Comparison of ENCODE assay signal across 9 mouse cellular contexts in genomic region chr4:155812665-155813181, GRCm38 (mm10). TPM values are rescaled to one million over a fixed set of nuclear protein-coding genes. Genes with fewer than 3 reads are reported as not detected.
DNase-seq lines count a peak whose midpoint lies in the region; ATAC-seq and TF ChIP-seq lines count a peak whose summit lies in the region.
"Had no signal": no experiment of that assay in that cellular context is flagged by ENCODE, and none has a peak within 500 bp of the region (broad histone marks: within the 10 kb centered on the region; RNA-seq: fewer than 3 reads in every experiment).

No protein-coding gene starts in this region.

- peak overlapping the region; percentile 73 for H3K4me2 ChIP-seq in forebrain, embryonic 13.5 days
- H3K4me2 ChIP-seq in kidney, postnatal 0 days (ENCODE audit: low read length), result peak overlapping the region; percentile 90

- peaks cover 28% of the 10 kb centered on the region for H3K4me1 ChIP-seq in forebrain, embryonic 13.5 days
- H3K4me1 ChIP-seq in kidney, postnatal 0 days (replicated peaks; ENCODE audit: insufficient read depth, low read length), result peaks cover 9% of the 10 kb centered on the region

- H3K36me3 ChIP-seq in forebrain, embryonic 13.5 days (ENCODE audit: poor library complexity, severe bottlenecking), result peaks cover 77% of the 10 kb centered on the region
- H3K36me3 ChIP-seq in kidney, postnatal 0 days (ENCODE audit: insufficient read depth, low read length), result peaks cover 53% of the 10 kb centered on the region

- peak overlapping the region; percentile 98 for H3K4me3 ChIP-seq in layer of hippocampus, adult 2 months
- H3K4me3 ChIP-seq in forebrain, embryonic 13.5 days, result peak overlapping the region; percentile 100
- peak overlapping the region; percentile 99 for H3K4me3 ChIP-seq in kidney, postnatal 0 days (replicated peaks; ENCODE audit: low read depth, low read length)

- under 1% methylated on average over 42 of the region's 49 CpGs for WGBS in forebrain, embryonic 13.5 days
- WGBS in kidney, postnatal 0 days, result under 1% methylated on average over 49 of the region's 49 CpGs

- H3K27ac ChIP-seq in layer of hippocampus, adult 2 months, result peak overlapping the region; percentile 96
- peak overlapping the region; percentile 82 for H3K27ac ChIP-seq in forebrain, embryonic 13.5 days
- H3K27ac ChIP-seq in kidney, postnatal 0 days, result peak overlapping the region; percentile 87

- DNase-seq in layer of hippocampus, adult 2 months (ENCODE audit: low spot score in 2 of 2), result peak in 1 of 2 experiments; percentile 15
- no peak for DNase-seq in layer of hippocampus, postnatal 36 days
- peak; percentile 79 for DNase-seq in ZHBTc4 (ENCODE audit: low read depth, low spot score)
- no peak for DNase-seq in kidney, postnatal 0 days (ENCODE audit: low spot score)
- peak; percentile 53 for DNase-seq in mesoderm, embryonic 11.5 days (ENCODE audit: low read depth, low spot score)
- peak; percentile 22 to 36 for DNase-seq in thymus, postnatal 10 days (ENCODE audit: low spot score in 2 of 2)
- no peak for DNase-seq in ovary, postnatal 14 days (ENCODE audit: low spot score)

- H3K9ac ChIP-seq in forebrain, embryonic 13.5 days, result peak overlapping the region; percentile 99
- H3K9ac ChIP-seq in kidney, postnatal 0 days (ENCODE audit: low read depth, low read length), result peak overlapping the region; percentile 99

- H3K27me3 ChIP-seq in forebrain, embryonic 13.5 days, result no peaks in the 10 kb centered on the region
- H3K27me3 ChIP-seq in kidney, postnatal 0 days (ENCODE audit: insufficient read depth, low read length), result no peaks in the 10 kb centered on the region

- TF ChIP-seq CTCF in layer of hippocampus, adult 2 months (conservative IDR thresholded peaks at IDR 0.05), result no peak
- no peak for TF ChIP-seq CTCF in kidney, postnatal 0 days (IDR thresholded peaks at IDR 0.05; ENCODE audit: low read depth)

- H3K9me3 ChIP-seq in forebrain, embryonic 13.5 days (replicated peaks), result no peaks in the 10 kb centered on the region
- H3K9me3 ChIP-seq in kidney, postnatal 0 days (replicated peaks; ENCODE audit: low read length), result no peaks in the 10 kb centered on the region

- peak; percentile 17 for ATAC-seq in forebrain, embryonic 13.5 days
- ATAC-seq in kidney, postnatal 0 days (replicated peaks; ENCODE audit: low FRiP score, low read depth), result peak; percentile 41

RNA-seq across cellular contexts. Expression of gene Ccnl2, which starts 0.4 kb away (rescaled TPM):
- total RNA-seq in layer of hippocampus, adult 2 months (2021), result 10 to 100 TPM; 79.4 to 94.2 TPM
- 100 to 1,000 TPM in 1 of 2 experiments, 10 to 100 TPM in 1; 87.0 to 106 TPM for total RNA-seq in layer of hippocampus, postnatal 36 days (2021)
- 166 and 179 TPM in 2 replicates for polyA plus RNA-seq in forebrain, embryonic 13.5 days (2015; fragmentation: Nextera tagmentation; extraction: Ambion mirVana)
- 103 and 109 TPM in 2 replicates for polyA plus RNA-seq in kidney, postnatal 0 days (2015; fragmentation: Nextera tagmentation; extraction: Ambion mirVana)

RNA-seq across cellular contexts. Expression of gene Mrpl20, which starts 10.0 kb away (rescaled TPM):
- total RNA-seq in layer of hippocampus, adult 2 months (2021), result 10 to 100 TPM; 86.6 to 89.6 TPM
- total RNA-seq in layer of hippocampus, postnatal 36 days (2021), result 10 to 100 TPM; 83.0 to 87.4 TPM
- 251 and 266 TPM in 2 replicates for polyA plus RNA-seq in forebrain, embryonic 13.5 days (2015; fragmentation: Nextera tagmentation; extraction: Ambion mirVana)
- polyA plus RNA-seq in kidney, postnatal 0 days (2015; fragmentation: Nextera tagmentation; extraction: Ambion mirVana), result 283 and 294 TPM in 2 replicates

RNA-seq across cellular contexts. Expression of gene Aurkaip1, which starts 18.3 kb away (rescaled TPM):
- 100 to 1,000 TPM; 102 to 105 TPM for total RNA-seq in layer of hippocampus, adult 2 months (2021)
- total RNA-seq in layer of hippocampus, postnatal 36 days (2021), result 10 to 100 TPM; 88.4 to 98.2 TPM
- 147 and 151 TPM in 2 replicates for polyA plus RNA-seq in forebrain, embryonic 13.5 days (2015; fragmentation: Nextera tagmentation; extraction: Ambion mirVana)
- polyA plus RNA-seq in kidney, postnatal 0 days (2015; fragmentation: Nextera tagmentation; extraction: Ambion mirVana), result 169 and 171 TPM in 2 replicates

RNA-seq across cellular contexts. Expression of gene Ankrd65, which starts 22.5 kb away (rescaled TPM):
- under 1 TPM in 1 of 2 experiments, not detected in 1; 0.32 TPM for total RNA-seq in layer of hippocampus, adult 2 months (2021)
- total RNA-seq in layer of hippocampus, postnatal 36 days (2021), result not detected
- 0.18 TPM in 1 of 2 replicates, not detected in the other for polyA plus RNA-seq in forebrain, embryonic 13.5 days (2015; fragmentation: Nextera tagmentation; extraction: Ambion mirVana)
- 0.28 and 0.29 TPM in 2 replicates for polyA plus RNA-seq in kidney, postnatal 0 days (2015; fragmentation: Nextera tagmentation; extraction: Ambion mirVana)
- total RNA-seq: common myeloid progenitor, adult 5-6 weeks had no signal

RNA-seq across cellular contexts. Expression of gene Mxra8, which starts 26.8 kb away (rescaled TPM):
- total RNA-seq in layer of hippocampus, adult 2 months (2021), result 10 to 100 TPM in 1 of 2 experiments, 1 to 10 TPM in 1; 8.4 to 10.6 TPM
- 1 to 10 TPM; 5.6 to 8.1 TPM for total RNA-seq in layer of hippocampus, postnatal 36 days (2021)
- 15.6 and 17.1 TPM in 2 replicates for polyA plus RNA-seq in forebrain, embryonic 13.5 days (2015; fragmentation: Nextera tagmentation; extraction: Ambion mirVana)
- 100 and 111 TPM in 2 replicates for polyA plus RNA-seq in kidney, postnatal 0 days (2015; fragmentation: Nextera tagmentation; extraction: Ambion mirVana)
- total RNA-seq: common myeloid progenitor, adult 5-6 weeks had no signal

Comparison
In these comparisons a context has a peak if more than half of its experiments do, and no peak if none do; other contexts are left out.
1. DNase-seq: peak in ZHBTc4 (single experiment), mesoderm, embryonic 11.5 days (single experiment) and thymus, postnatal 10 days (2 of 2); none in layer of hippocampus, postnatal 36 days (0 of 2), kidney, postnatal 0 days (single experiment) and ovary, postnatal 14 days (single experiment).
2. Peak in every context shown above with its lines, with median percentiles within 50 percentile points of each other: H3K27ac ChIP-seq and H3K4me3 ChIP-seq.